Mouse (Mus musculus): ENCODE data around the gene Ezr. TPM values are rescaled to one million over a fixed set of nuclear protein-coding genes. Genes with fewer than 3 reads are reported as not detected.

The Ezr gene
- polyA plus RNA-seq, 1 experiment from 2014 or later = 288 TPM

DNA sequence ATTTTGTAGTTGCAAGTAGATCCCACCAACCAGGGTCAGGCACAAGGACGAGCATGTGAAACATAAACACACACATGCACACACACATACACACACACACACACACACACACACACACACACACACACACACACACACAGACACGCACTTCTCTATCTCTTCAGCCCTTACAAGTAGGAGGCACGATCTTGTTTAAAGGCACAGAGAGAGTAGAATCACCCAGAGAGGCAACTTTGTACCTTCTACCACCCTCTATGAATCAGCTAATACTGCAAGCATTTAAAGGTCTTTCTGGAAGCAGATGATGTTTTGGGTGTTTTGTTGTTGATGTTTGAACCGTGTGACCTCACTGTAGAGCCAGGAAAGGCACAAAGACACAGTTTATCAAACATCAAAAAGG lies 6.9 kb downstream of the Ezr start:
- peaks cover 25% of the 10 kb centered on the region for H3K4me1 ChIP-seq (ENCODE audit: insufficient read depth, low read depth, low read length)
- ATAC-seq = no peak
- no peak overlapping the region for H3K27ac ChIP-seq (ENCODE audit: low read length)
- no peak overlapping the region for H3K4me2 ChIP-seq (replicated peaks; ENCODE audit: low read depth, low read length)
- no peak overlapping the region for H3K4me3 ChIP-seq (ENCODE audit: low read depth, low read length)
- WGBS = 50% methylated on average over 4 of the region's 4 CpGs
- H3K9me3 ChIP-seq (ENCODE audit: low read length) = no peaks in the 10 kb centered on the region
- no peaks in the 10 kb centered on the region for H3K36me3 ChIP-seq (ENCODE audit: insufficient read depth, low read length)
- no peak overlapping the region for H3K9ac ChIP-seq (replicated peaks; ENCODE audit: low read depth)
- TF ChIP-seq CTCF (IDR thresholded peaks at IDR 0.05) (no peak), EP300 (IDR thresholded peaks at IDR 0.05) (no peak)
- H3K27me3 ChIP-seq (replicated peaks; ENCODE audit: insufficient read depth, low read length) = no peaks in the 10 kb centered on the region
- DNase-seq (ENCODE audit: low spot score) = no peak

DNA sequence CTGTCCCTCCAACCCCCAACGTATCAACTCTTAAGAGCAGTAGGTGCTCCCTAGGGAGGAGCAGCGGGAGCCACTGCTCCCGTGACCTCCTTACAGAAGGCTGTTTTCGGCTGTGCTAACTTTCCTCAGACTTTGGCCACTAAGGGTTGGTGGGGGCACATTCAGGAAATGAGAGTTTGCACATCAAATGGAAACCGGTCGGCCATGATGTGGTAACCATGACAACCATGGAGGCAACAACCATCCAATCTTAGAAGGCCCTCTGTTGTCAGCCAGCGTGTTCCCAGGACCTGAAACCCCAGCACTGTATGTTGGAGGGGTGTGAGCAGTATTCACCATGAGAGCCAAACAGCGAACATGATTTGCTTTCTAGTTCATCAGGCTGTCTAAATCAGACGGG lies 7.4 kb downstream of the Ezr start:
- ATAC-seq (no peak), DNase-seq (ENCODE audit: low spot score) (no peak)
- H3K4me1 ChIP-seq (ENCODE audit: insufficient read depth, low read depth, low read length) = peaks cover 25% of the 10 kb centered on the region
- H3K27me3 ChIP-seq (replicated peaks; ENCODE audit: insufficient read depth, low read length) = no peaks in the 10 kb centered on the region
- H3K27ac ChIP-seq (ENCODE audit: low read length) = no peak overlapping the region
- H3K9me3 ChIP-seq (ENCODE audit: low read length) = no peaks in the 10 kb centered on the region
- 72% methylated on average over 9 of the region's 9 CpGs for WGBS
- H3K4me3 ChIP-seq (ENCODE audit: low read depth, low read length) = no peak overlapping the region
- TF ChIP-seq EP300 (IDR thresholded peaks at IDR 0.05) (no peak), CTCF (IDR thresholded peaks at IDR 0.05) (no peak)
- no peaks in the 10 kb centered on the region for H3K36me3 ChIP-seq (ENCODE audit: insufficient read depth, low read length)
- no peak overlapping the region for H3K9ac ChIP-seq (replicated peaks; ENCODE audit: low read depth)
- H3K4me2 ChIP-seq (replicated peaks; ENCODE audit: low read depth, low read length) = no peak overlapping the region

DNA sequence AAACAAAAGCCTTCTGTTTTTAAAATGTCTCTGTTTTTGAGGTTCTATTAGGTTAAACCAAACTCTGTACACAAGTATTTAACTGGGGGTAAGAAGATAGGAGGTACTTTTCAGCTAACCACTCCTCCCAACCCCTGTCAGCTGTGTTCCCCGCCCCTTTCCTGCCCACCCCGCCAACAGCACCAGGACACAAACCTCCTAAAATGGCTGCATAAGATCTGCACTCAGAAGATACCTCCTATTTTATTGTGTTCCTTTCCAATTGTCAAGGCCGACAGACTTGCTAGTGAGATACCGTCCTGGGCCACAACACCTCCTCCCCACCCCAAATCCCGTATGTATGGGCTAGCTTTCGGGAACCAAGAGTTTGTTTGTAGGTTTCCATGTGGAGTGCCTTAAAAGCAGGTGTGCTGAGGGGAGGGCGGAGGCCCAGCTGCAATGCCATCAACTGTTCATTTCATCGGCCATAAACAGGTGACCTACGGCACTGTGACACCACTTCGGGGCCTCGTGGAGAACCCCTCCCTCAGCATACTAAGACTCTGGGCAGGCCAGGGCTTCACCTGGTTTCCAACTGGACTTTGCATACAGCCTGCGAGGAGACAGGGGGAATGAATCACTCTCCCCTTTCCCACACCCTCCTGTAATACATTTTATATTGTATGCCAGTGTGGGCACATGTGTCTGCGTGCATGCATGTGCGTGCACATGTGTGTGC lies 9.2 kb downstream of the Ezr start:
- WGBS = 70% methylated on average over 14 of the region's 14 CpGs
- Histone ChIP-seq H3K4me2 (replicated peaks; ENCODE audit: low read depth, low read length) (no peak overlapping the region), H3K9ac (replicated peaks; ENCODE audit: low read depth) (no peak overlapping the region), H3K9me3 (ENCODE audit: low read length) (no peaks in the 10 kb centered on the region), H3K27ac (ENCODE audit: low read length) (no peak overlapping the region), H3K4me1 (ENCODE audit: insufficient read depth, low read depth, low read length) (peaks cover 23% of the 10 kb centered on the region), H3K36me3 (ENCODE audit: insufficient read depth, low read length) (no peaks in the 10 kb centered on the region), H3K4me3 (ENCODE audit: low read depth, low read length) (no peak overlapping the region), H3K27me3 (replicated peaks; ENCODE audit: insufficient read depth, low read length) (no peaks in the 10 kb centered on the region)
- TF ChIP-seq EP300 (IDR thresholded peaks at IDR 0.05) = no peak
- TF ChIP-seq CTCF (IDR thresholded peaks at IDR 0.05) = no peak
- no peak for DNase-seq (ENCODE audit: low spot score)
- ATAC-seq = no peak

DNA sequence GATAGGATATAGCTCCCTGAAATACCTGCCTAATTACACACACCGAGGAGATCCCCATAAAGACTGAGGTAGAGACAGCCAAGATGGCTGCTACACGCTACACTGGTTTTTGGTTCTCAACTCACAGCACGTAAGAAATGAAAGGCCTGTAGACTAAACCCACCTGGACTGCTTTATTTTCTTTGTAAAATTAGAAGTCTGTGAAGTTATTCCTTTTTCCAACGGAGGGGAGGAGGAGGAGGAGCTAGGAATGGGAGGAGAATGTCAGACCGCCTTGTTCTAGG lies 10.2 kb downstream of the Ezr start:
- no peak overlapping the region for H3K4me3 ChIP-seq (ENCODE audit: low read depth, low read length)
- peaks cover 16% of the 10 kb centered on the region for H3K4me1 ChIP-seq (ENCODE audit: insufficient read depth, low read depth, low read length)
- WGBS = 56% methylated on average over 5 of the region's 5 CpGs
- TF ChIP-seq CTCF (IDR thresholded peaks at IDR 0.05) = no peak
- no peak for TF ChIP-seq EP300 (IDR thresholded peaks at IDR 0.05)
- H3K4me2 ChIP-seq (replicated peaks; ENCODE audit: low read depth, low read length) = no peak overlapping the region
- H3K27ac ChIP-seq (ENCODE audit: low read length) = peak overlapping the region; percentile 62
- no peaks in the 10 kb centered on the region for H3K27me3 ChIP-seq (replicated peaks; ENCODE audit: insufficient read depth, low read length)
- DNase-seq (ENCODE audit: low spot score) (no peak), ATAC-seq (0 out of 2 replicates have a peak, but pooled peaks have one; percentile 2)
- H3K9ac ChIP-seq (replicated peaks; ENCODE audit: low read depth) = no peak overlapping the region
- H3K9me3 ChIP-seq (ENCODE audit: low read length) = no peaks in the 10 kb centered on the region
- no peaks in the 10 kb centered on the region for H3K36me3 ChIP-seq (ENCODE audit: insufficient read depth, low read length)

DNA sequence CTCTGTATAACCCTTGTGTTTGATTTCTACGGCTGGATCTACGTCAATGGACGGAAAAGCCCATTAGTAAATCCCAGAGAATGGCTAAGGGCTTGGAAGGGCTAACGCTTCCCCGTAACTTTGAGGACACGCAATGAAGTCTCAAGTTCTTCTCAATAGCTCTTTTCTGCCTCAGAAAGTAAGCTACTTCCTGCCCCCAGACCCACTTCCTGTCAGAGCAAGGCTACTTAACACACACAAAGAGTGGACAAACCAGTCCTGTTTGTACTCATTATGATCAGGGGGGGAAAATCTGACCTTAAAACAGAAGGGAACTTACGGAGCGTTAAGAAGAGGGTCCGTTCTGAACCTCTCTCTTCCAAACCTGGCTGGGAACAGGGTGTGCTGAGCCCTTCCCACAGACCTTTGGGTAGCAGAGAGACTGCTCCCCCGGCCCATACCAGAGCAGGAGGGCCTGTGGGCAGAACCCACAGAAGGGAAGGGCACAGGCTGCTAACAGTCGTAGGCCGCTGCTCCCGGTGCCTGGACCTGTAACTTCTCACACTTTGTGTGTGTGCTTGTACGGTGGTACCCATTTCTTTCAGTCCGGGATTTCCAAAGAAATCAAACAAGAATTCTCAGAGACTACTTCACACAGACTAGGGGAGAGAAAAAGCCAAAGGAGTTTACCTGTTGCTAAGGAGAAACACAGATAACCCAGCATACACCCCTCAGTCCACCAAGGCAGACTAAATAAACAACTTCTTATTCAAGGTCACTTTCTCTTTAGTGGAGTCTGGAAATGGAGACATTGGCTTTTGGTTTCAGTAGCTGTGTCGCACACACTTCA lies 10.7 kb downstream of the Ezr start:
- Histone ChIP-seq H3K36me3 (ENCODE audit: insufficient read depth, low read length) (no peaks in the 10 kb centered on the region), H3K9ac (replicated peaks; ENCODE audit: low read depth) (no peak overlapping the region), H3K4me3 (ENCODE audit: low read depth, low read length) (no peak overlapping the region), H3K4me1 (ENCODE audit: insufficient read depth, low read depth, low read length) (peaks cover 13% of the 10 kb centered on the region; the same call in 1 of the 2 replicates), H3K27ac (ENCODE audit: low read length) (peak overlapping the region; percentile 62), H3K4me2 (replicated peaks; ENCODE audit: low read depth, low read length) (no peak overlapping the region; the same call in 1 of the 2 replicates), H3K27me3 (replicated peaks; ENCODE audit: insufficient read depth, low read length) (no peaks in the 10 kb centered on the region), H3K9me3 (ENCODE audit: low read length) (no peaks in the 10 kb centered on the region)
- peak; percentile 73 for ATAC-seq
- DNase-seq (ENCODE audit: low spot score) = peak; percentile 76
- WGBS = 55% methylated on average over 16 of the region's 16 CpGs
- TF ChIP-seq CTCF (IDR thresholded peaks at IDR 0.05) (no peak), EP300 (IDR thresholded peaks at IDR 0.05) (no peak; the same call in 1 of the 2 replicates)

DNA sequence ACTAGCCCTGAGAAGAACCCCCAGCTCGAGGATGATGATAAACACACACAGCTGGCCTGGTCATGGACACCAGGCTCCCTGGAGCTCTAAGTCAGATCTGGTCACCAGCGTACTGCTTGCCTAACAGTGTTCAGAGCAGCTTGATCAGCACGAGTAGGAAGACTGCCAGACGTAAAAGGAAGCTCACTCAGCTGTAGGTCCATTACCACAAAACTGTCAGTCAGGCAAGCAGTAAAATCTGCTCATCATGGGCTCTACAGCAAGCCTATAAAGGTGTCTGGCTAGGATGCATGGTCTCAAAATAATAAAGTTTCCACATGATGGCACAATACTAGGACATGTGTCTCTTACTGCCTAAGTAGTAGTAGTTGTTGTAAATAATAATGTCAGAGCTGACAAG lies 13.0 kb downstream of the Ezr start:
- Histone ChIP-seq H3K4me1 (ENCODE audit: insufficient read depth, low read depth, low read length) (peaks cover 28% of the 10 kb centered on the region; the same call in 1 of the 2 replicates), H3K9me3 (ENCODE audit: low read length) (no peaks in the 10 kb centered on the region), H3K4me2 (replicated peaks; ENCODE audit: low read depth, low read length) (no peak overlapping the region), H3K27me3 (replicated peaks; ENCODE audit: insufficient read depth, low read length) (no peaks in the 10 kb centered on the region), H3K9ac (replicated peaks; ENCODE audit: low read depth) (no peak overlapping the region), H3K27ac (ENCODE audit: low read length) (no peak overlapping the region), H3K4me3 (ENCODE audit: low read depth, low read length) (no peak overlapping the region), H3K36me3 (ENCODE audit: insufficient read depth, low read length) (no peaks in the 10 kb centered on the region)
- no peak for TF ChIP-seq EP300 (IDR thresholded peaks at IDR 0.05)
- TF ChIP-seq CTCF (IDR thresholded peaks at IDR 0.05) = no peak
- DNase-seq (ENCODE audit: low spot score) (no peak), ATAC-seq (no peak)
- WGBS = 47% methylated on average over 4 of the region's 4 CpGs
